Mouse (Mus musculus): ENCODE results near the gene Papss1.
"Not testable (repeated sequence)": the region's sequence is repeated elsewhere in the genome, so short reads cannot be mapped to it uniquely, and the experiment has no call there.

Papss1 gene

GRCm38 (mm10) chr3:131564430-131565256 lies at the start of gene Papss1:
Gene Papss1, plus strand, starts transcription at chr3:131564768.
- DNase-seq (ENCODE audit: low spot score in 2 of 2), result peak; percentile 100

- DNase-seq (ENCODE audit: low spot score in 2 of 2), result no peak
Observed at GRCm38 (mm10) chr3:131516332-131516999, 48.1 kb upstream of the Papss1 start.

GRCm38 (mm10) chr3:131517756-131518155 lies 46.8 kb upstream of the Papss1 start:
- no peak for DNase-seq (ENCODE audit: low spot score in 2 of 2)

GRCm38 (mm10) chr3:131521206-131521605 lies 43.4 kb upstream of the Papss1 start:
- DNase-seq (ENCODE audit: low spot score in 2 of 2), result no peak

- DNase-seq (ENCODE audit: low spot score in 2 of 2), result no peak
Observed at GRCm38 (mm10) chr3:131522243-131522642, 42.3 kb upstream of the Papss1 start.

- no peak for DNase-seq (ENCODE audit: low spot score in 2 of 2)
Observed at GRCm38 (mm10) chr3:131523749-131524148, 40.8 kb upstream of the Papss1 start.

GRCm38 (mm10) chr3:131524210-131524609 lies 40.4 kb upstream of the Papss1 start:
- DNase-seq (ENCODE audit: low spot score in 2 of 2), result no peak

GRCm38 (mm10) chr3:131524779-131525178 lies 39.8 kb upstream of the Papss1 start:
- DNase-seq (ENCODE audit: low spot score in 2 of 2), result no peak

- DNase-seq (ENCODE audit: low spot score in 2 of 2), result no peak
Observed at GRCm38 (mm10) chr3:131525229-131525628, 39.3 kb upstream of the Papss1 start.

- DNase-seq (ENCODE audit: low spot score in 2 of 2), result no peak
Observed at GRCm38 (mm10) chr3:131541244-131541942, 23.2 kb upstream of the Papss1 start.

GRCm38 (mm10) chr3:131547562-131547961 lies 17.0 kb upstream of the Papss1 start:
- not testable (repeated sequence) for DNase-seq (ENCODE audit: low spot score in 2 of 2)

- DNase-seq (ENCODE audit: low spot score in 2 of 2), result no peak
Observed at GRCm38 (mm10) chr3:131550046-131550445, 14.5 kb upstream of the Papss1 start.

- peak; percentile 36 to 37 for DNase-seq (ENCODE audit: low spot score in 2 of 2)
Observed at GRCm38 (mm10) chr3:131552349-131553254, 12.0 kb upstream of the Papss1 start.

- DNase-seq (ENCODE audit: low spot score in 2 of 2), result no peak
Observed at GRCm38 (mm10) chr3:131555771-131556170, 8.8 kb upstream of the Papss1 start.

GRCm38 (mm10) chr3:131561591-131561990 lies 3.0 kb upstream of the Papss1 start:
- no peak for DNase-seq (ENCODE audit: low spot score in 2 of 2)

- DNase-seq (ENCODE audit: low spot score in 2 of 2), result no peak
Observed at GRCm38 (mm10) chr3:131565257-131565610, 666 bp downstream of the Papss1 start.

GRCm38 (mm10) chr3:131566281-131566680 lies 1.7 kb downstream of the Papss1 start:
- DNase-seq (ENCODE audit: low spot score in 2 of 2), result no peak

- DNase-seq (ENCODE audit: low spot score in 2 of 2), result no peak
Observed at GRCm38 (mm10) chr3:131570506-131570905, 5.9 kb downstream of the Papss1 start.

- no peak for DNase-seq (ENCODE audit: low spot score in 2 of 2)
Observed at GRCm38 (mm10) chr3:131573555-131573954, 9.0 kb downstream of the Papss1 start.

- DNase-seq (ENCODE audit: low spot score in 2 of 2), result no peak
Observed at GRCm38 (mm10) chr3:131578434-131579104, 14.0 kb downstream of the Papss1 start.

- no peak for DNase-seq (ENCODE audit: low spot score in 2 of 2)
Observed at GRCm38 (mm10) chr3:131580040-131580439, 15.5 kb downstream of the Papss1 start.
